ENCODE assay signal across 9 mouse cellular contexts in the genomic region with DNA sequence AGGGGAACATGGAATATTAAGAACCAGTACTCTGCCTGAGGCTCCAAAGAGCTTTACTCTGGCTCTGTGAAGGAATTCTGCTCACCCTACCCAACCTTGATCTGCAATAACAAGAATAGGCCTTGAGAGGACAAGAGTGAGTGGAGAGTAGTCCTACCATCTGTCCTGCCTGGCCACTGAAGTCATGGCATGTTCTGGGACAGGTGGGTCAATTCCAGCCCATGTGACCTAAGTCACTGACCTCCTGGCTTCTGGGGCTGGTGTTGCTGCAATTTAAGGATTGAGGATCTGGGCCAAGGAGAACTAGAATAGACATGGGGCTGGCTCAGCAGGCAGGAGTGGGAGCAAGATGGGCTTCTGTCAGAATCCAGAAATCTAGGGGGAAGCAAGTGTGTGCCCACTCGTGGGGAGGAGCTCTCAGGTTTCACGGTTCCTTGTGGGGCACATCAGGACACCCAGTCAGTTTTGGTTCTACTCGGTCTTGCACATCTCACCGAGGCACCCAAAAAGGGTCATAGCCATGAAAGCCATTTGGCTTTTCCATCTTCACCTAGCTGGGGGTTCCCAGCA. TPM values are rescaled to one million over a fixed set of nuclear protein-coding genes. Genes with fewer than 3 reads are reported as not detected.
A peak's percentile ranks its signal among the peaks of the same experiment; 100 is the strongest.
DNase-seq lines count a peak whose midpoint lies in the region; ATAC-seq and TF ChIP-seq lines count a peak whose summit lies in the region.
"Had no signal": no experiment of that assay in that cellular context is flagged by ENCODE, and none has a peak within 500 bp of the region (broad histone marks: within the 10 kb centered on the region; RNA-seq: fewer than 3 reads in every experiment).

No protein-coding gene starts in this region.

- no peak overlapping the region for H3K4me2 ChIP-seq in liver, embryonic 12.5 days
- H3K4me2 ChIP-seq in midbrain, embryonic 14.5 days (ENCODE audit: low read length), result peak overlapping the region; percentile 69

- H3K79me2 ChIP-seq in liver, adult 2 months (ENCODE audit: control insufficient read depth, insufficient read depth, low read length), result no peaks in the 10 kb centered on the region

- no peaks in the 10 kb centered on the region for H3K27me3 ChIP-seq in liver, adult 2 months (ENCODE audit: control insufficient read depth, insufficient read depth, low read length)
- H3K27me3 ChIP-seq in liver, embryonic 12.5 days (replicated peaks), result peaks cover 76% of the 10 kb centered on the region
- H3K27me3 ChIP-seq in midbrain, embryonic 14.5 days (ENCODE audit: control insufficient read depth, insufficient read depth, low read length), result peaks cover 13% of the 10 kb centered on the region; the same call in 1 of the 2 replicates

- peak; percentile 65 for DNase-seq in cerebellum, adult 11-12 months
- DNase-seq in cerebellum, adult 11 months, result no peak
- DNase-seq in liver, adult 2 months (ENCODE audit: extremely low read depth, low read depth, low spot score), result peak; percentile 33
- DNase-seq in gastrocnemius, postnatal 25 days, result peak; percentile 68
- DNase-seq in midbrain, embryonic 14.5 days, result no peak
- no peak for DNase-seq in urinary bladder, postnatal 4 days (ENCODE audit: low spot score in 2 of 2)

- H3K9me3 ChIP-seq in liver, embryonic 12.5 days (replicated peaks), result no peaks in the 10 kb centered on the region
- no peaks in the 10 kb centered on the region for H3K9me3 ChIP-seq in midbrain, embryonic 14.5 days (ENCODE audit: control insufficient read depth, low read length)

- no peak for ATAC-seq in liver, embryonic 12.5 days
- ATAC-seq in midbrain, embryonic 14.5 days (ENCODE audit: low FRiP score, low TSS enrichment), result no peak
- no peak for ATAC-seq in cerebellum, adult (ENCODE audit: insufficient number of reproducible peaks, low FRiP score, low TSS enrichment)

- H3K4me3 ChIP-seq in liver, adult 2 months (ENCODE audit: insufficient read depth, low read depth, low read length), result no peak overlapping the region
- no peak overlapping the region for H3K4me3 ChIP-seq in liver, embryonic 12.5 days
- H3K4me3 ChIP-seq in midbrain, embryonic 14.5 days (replicated peaks; ENCODE audit: low read depth, low read length), result peak overlapping the region; percentile 34

- no peak overlapping the region for H3K27ac ChIP-seq in liver, adult 2 months (replicated peaks; ENCODE audit: insufficient read depth, low read depth, low read length)
- H3K27ac ChIP-seq in liver, embryonic 12.5 days, result no peak overlapping the region
- H3K27ac ChIP-seq in midbrain, embryonic 14.5 days (replicated peaks; ENCODE audit: low read depth, low read length), result no peak overlapping the region

- no peaks in the 10 kb centered on the region for H3K36me3 ChIP-seq in liver, adult 2 months (ENCODE audit: control insufficient read depth, insufficient read depth, low read length)
- H3K36me3 ChIP-seq in liver, embryonic 12.5 days, result no peaks in the 10 kb centered on the region
- H3K36me3 ChIP-seq in midbrain, embryonic 14.5 days (ENCODE audit: control insufficient read depth, insufficient read depth, low read length), result peaks cover 21% of the 10 kb centered on the region

- no peak for TF ChIP-seq POLR2A in liver, adult 2 months (IDR thresholded peaks at IDR 0.05; ENCODE audit: extremely low read depth, insufficient read depth, low read length)

- no peak overlapping the region for H3K9ac ChIP-seq in liver, adult 2 months (ENCODE audit: low read depth, low read length)
- H3K9ac ChIP-seq in liver, embryonic 12.5 days, result no peak overlapping the region
- H3K9ac ChIP-seq in midbrain, embryonic 14.5 days (replicated peaks; ENCODE audit: low read length), result no peak overlapping the region

- 37% methylated on average over 4 of the region's 4 CpGs for WGBS in liver, adult 2 months
- 37% methylated on average over 4 of the region's 4 CpGs for WGBS in liver, embryonic 12.5 days (ENCODE audit: insufficient replicate concordance)
- WGBS in midbrain, embryonic 14.5 days, result 57% methylated on average over 4 of the region's 4 CpGs

- no peak for TF ChIP-seq CTCF in liver, adult 2 months (IDR thresholded peaks at IDR 0.05; ENCODE audit: low read depth, low read length)

- H3K4me1 ChIP-seq in liver, adult 2 months (ENCODE audit: control insufficient read depth, insufficient read depth, low read length), result peaks cover 7% of the 10 kb centered on the region
- H3K4me1 ChIP-seq in liver, embryonic 12.5 days, result 0 out of 2 replicates have a peak, but pooled peaks cover 5% of the 10 kb centered on the region
- H3K4me1 ChIP-seq in midbrain, embryonic 14.5 days (ENCODE audit: control insufficient read depth, insufficient read depth, low read length), result peaks cover 10% of the 10 kb centered on the region; the same call in 1 of the 2 replicates

RNA-seq across cellular contexts. Expression of a gene that starts 9.8 kb away (rescaled TPM):
- total RNA-seq in liver, adult 2 months (2014; rRNA removed), result 0.34 and 0.74 TPM in 2 replicates
- not detected in 2 replicates for polyA plus RNA-seq in liver, adult 2 months (2012; rRNA removed)
- polyA plus RNA-seq in liver, embryonic 12.5 days (2016; fragmentation: Nextera tagmentation; extraction: Ambion mirVana), result not detected in 2 replicates
- 1,000 to 10,000 TPM; 1,917 to 2,157 TPM for total RNA-seq in gastrocnemius, postnatal 25 days (2021)
- polyA plus RNA-seq in midbrain, embryonic 14.5 days (2014; fragmentation: Nextera tagmentation; extraction: Ambion mirVana), result 12.7 and 14.1 TPM in 2 replicates
- total RNA-seq: granulocyte monocyte progenitor cell, adult 5-6 weeks had no signal

RNA-seq across cellular contexts. Expression of a gene that starts 12.0 kb away (rescaled TPM):
- 0.07 TPM in 1 of 2 replicates, not detected in the other for total RNA-seq in liver, adult 2 months (2014; rRNA removed)
- not detected in 2 replicates for polyA plus RNA-seq in liver, adult 2 months (2012; rRNA removed)
- polyA plus RNA-seq in liver, embryonic 12.5 days (2016; fragmentation: Nextera tagmentation; extraction: Ambion mirVana), result 0.08 and 0.26 TPM in 2 replicates
- total RNA-seq in gastrocnemius, postnatal 25 days (2021), result not detected
- polyA plus RNA-seq in midbrain, embryonic 14.5 days (2014; fragmentation: Nextera tagmentation; extraction: Ambion mirVana), result 52.0 and 52.4 TPM in 2 replicates
- total RNA-seq: granulocyte monocyte progenitor cell, adult 5-6 weeks had no signal

RNA-seq across cellular contexts. Expression of a gene that starts 40.0 kb away (rescaled TPM):
- total RNA-seq in liver, adult 2 months (2014; rRNA removed), result 44.4 and 48.4 TPM in 2 replicates
- polyA plus RNA-seq in liver, adult 2 months (2012; rRNA removed), result 181 and 217 TPM in 2 replicates
- polyA plus RNA-seq in liver, embryonic 12.5 days (2016; fragmentation: Nextera tagmentation; extraction: Ambion mirVana), result 114 and 115 TPM in 2 replicates
- total RNA-seq in gastrocnemius, postnatal 25 days (2021), result 10 to 100 TPM; 44.4 to 49.5 TPM
- polyA plus RNA-seq in midbrain, embryonic 14.5 days (2014; fragmentation: Nextera tagmentation; extraction: Ambion mirVana), result 442 and 539 TPM in 2 replicates

RNA-seq across cellular contexts. Expression of a gene that starts 55.5 kb away (rescaled TPM):
- 1.1 and 2.5 TPM in 2 replicates for total RNA-seq in liver, adult 2 months (2014; rRNA removed)
- 0.81 and 0.83 TPM in 2 replicates for polyA plus RNA-seq in liver, adult 2 months (2012; rRNA removed)
- polyA plus RNA-seq in liver, embryonic 12.5 days (2016; fragmentation: Nextera tagmentation; extraction: Ambion mirVana), result 0.04 TPM in 1 of 2 replicates, not detected in the other
- total RNA-seq in gastrocnemius, postnatal 25 days (2021), result not detected
- not detected in 2 replicates for polyA plus RNA-seq in midbrain, embryonic 14.5 days (2014; fragmentation: Nextera tagmentation; extraction: Ambion mirVana)
- total RNA-seq: granulocyte monocyte progenitor cell, adult 5-6 weeks had no signal

Comparison
In these comparisons a context has a peak if more than half of its experiments do, and no peak if none do; other contexts are left out.
1. DNase-seq: peak in cerebellum, adult 11-12 months (single experiment), liver, adult 2 months (single experiment) and gastrocnemius, postnatal 25 days (single experiment); none in cerebellum, adult 11 months (single experiment), midbrain, embryonic 14.5 days (single experiment) and urinary bladder, postnatal 4 days (0 of 2).
2. RNA of a gene that starts 9.8 kb away (polyA plus RNA-seq): 12.7 to 14.1 TPM in midbrain, embryonic 14.5 days; not detected in liver, adult 2 months and not detected in liver, embryonic 12.5 days; every median in the first group is over 10 times any median in the second.
3. RNA of a gene that starts 12.0 kb away (polyA plus RNA-seq): 52.0 to 52.4 TPM in midbrain, embryonic 14.5 days; 0.08 to 0.26 TPM in liver, embryonic 12.5 days and not detected in liver, adult 2 months; every median in the first group is over 10 times any median in the second.